Mouse (Mus musculus): ENCODE measurements at regions not wholly inside any gene's neighbourhood (a gene's known extent, or its start where the extent isn't known, plus 50 kb on each side); places are given as distances from the start of the nearest gene placed in this dataset.

- no peak for DNase-seq
These were observed 116.6 kb downstream of the Inhbb start for GRCm38 (mm10) chr1:119305315-119305976.

DNA sequence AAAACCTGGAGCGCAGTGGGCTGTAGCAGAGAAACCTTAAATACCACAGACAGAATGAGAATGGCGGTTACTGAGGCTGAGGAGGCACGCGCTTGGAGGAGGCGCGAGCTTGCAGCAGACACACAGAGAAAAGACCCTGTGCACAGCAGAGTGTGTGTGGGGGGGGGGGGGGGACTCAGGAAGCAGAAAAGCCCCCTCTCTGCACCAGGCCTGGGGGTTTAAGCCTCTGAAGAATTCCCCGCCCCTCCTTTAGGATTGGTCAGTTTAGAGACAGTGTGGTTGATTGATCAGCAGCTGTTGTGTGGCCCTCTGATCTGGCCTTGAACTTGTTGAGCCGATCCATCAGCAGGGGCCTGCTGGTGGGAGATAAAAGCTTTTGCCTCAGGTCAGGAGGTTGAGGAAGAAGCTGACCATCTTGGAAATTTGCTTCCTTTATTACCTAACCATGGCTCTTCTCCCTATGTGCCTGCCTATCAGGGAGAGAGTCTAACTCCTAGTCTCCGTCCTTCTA, 117.5 kb downstream of the Inhbb start:
- DNase-seq: no peak

- DNase-seq: no peak
These were observed 119.6 kb downstream of the Inhbb start for GRCm38 (mm10) chr1:119302349-119302995.

- DNase-seq: no peak
These were observed 120.1 kb downstream of the Inhbb start for GRCm38 (mm10) chr1:119301931-119302330.

- no peak for DNase-seq
These were observed 120.8 kb downstream of the Inhbb start for GRCm38 (mm10) chr1:119301258-119301657.

GRCm38 (mm10) chr1:119299842-119300752, 122.0 kb downstream of the Inhbb start:
- DNase-seq: no peak

DNA sequence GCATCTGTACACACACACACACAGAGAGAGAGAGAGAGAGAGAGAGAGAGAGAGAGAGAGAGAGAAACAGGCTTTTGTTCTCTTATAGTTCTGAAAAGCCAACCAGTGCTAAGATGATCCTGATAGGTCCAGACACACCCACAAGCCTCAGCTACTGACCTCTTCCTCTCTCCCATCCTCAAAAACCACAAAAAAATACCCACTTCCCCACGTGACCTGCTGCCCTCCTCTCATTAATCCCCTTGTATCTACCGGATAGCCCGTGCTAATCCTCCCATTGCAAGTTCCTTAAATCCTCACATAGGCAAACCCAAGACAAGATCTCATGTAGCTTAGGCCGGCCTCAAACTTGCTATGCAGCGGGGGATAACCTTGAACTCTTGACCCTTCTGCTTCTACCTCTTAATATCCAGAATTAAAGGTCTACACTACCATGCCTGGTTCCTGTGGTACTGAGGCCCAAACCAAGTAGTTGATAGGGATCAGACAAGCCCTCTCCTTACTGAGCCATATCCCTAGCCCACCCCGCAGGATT, 123.3 kb downstream of the Inhbb start:
- no peak for DNase-seq

- DNase-seq: no peak
These were observed 126.9 kb downstream of the Inhbb start for GRCm38 (mm10) chr1:119295121-119295520.

GRCm38 (mm10) chr1:119293839-119294238, 128.2 kb downstream of the Inhbb start:
- no peak for DNase-seq

- DNase-seq: no peak
These were observed 129.8 kb downstream of the Inhbb start for GRCm38 (mm10) chr1:119292216-119292615.

GRCm38 (mm10) chr1:119290165-119290916, 131.7 kb downstream of the Inhbb start:
- DNase-seq: no peak

- DNase-seq: no peak
These were observed 132.4 kb downstream of the Inhbb start for GRCm38 (mm10) chr1:119289516-119290164.

DNA sequence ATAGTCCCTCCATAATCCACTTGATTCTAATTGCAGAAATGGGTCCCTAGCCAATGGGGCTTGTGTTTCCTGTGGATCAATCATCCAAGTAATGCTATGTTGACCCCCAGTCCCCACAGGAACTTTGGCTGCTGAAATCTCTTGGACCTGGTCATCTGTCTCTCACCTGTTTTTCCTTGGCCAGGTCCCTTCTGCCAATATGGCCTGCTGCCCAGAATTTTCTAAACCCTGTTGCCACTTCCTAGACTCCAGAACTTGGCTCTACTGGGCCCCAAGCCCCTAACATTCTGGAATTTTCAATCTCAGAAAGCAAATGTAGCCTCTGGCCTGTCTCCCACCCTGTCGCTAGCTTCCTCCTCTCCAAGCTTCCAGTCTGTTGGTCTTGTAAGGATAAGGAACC, 139.6 kb downstream of the Inhbb start:
- no peak for DNase-seq

GRCm38 (mm10) chr1:119279261-119279660, 142.8 kb downstream of the Inhbb start:
- DNase-seq: no peak

GRCm38 (mm10) chr1:119278528-119279201, 143.4 kb downstream of the Inhbb start:
- DNase-seq: no peak

DNA sequence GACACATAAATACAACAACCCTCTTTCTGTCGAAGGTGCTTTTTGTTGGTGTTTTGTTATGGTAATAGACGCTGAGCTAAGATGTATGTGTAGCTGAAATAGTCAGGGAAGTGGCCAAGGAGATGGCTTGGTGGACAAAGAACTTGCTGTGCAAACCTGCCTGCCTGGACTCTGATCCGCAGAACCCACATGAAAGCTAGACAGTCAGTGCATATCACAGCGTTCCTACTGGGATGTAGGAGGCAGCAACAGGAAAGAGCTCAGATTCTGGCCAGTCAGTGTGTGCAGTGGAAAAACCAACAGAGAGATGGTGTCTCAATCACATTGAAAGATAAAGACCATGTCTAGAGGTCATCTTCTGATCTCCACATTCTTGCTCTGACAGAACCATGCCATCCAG, 144.1 kb downstream of the Inhbb start:
- no peak for DNase-seq

DNA sequence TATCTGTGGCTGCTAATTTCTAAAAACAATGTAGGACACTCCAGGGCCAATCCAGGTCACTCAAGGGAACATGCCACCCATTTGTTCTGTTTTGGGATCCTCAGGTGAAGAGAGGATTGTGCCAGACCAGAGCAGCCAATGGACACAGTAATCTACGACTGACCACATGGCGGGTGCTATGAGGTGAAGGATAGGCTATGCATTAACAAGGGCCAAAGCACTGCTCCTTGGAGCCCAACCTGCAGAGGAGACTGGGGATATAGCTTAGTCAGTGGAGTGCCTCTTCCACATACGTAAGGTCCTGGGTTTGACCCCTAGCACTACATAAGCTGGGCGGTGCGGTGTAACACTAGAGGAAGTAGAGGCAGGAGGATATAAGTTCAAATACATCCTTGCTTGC, 156.0 kb downstream of the Inhbb start:
- no peak for DNase-seq

GRCm38 (mm10) chr1:119265192-119265891, 156.7 kb downstream of the Inhbb start:
- DNase-seq: no peak

- DNase-seq: no peak
These were observed 162.6 kb downstream of the Inhbb start for GRCm38 (mm10) chr1:119259455-119259854.

- no peak for DNase-seq
These were observed 165.3 kb downstream of the Inhbb start for GRCm38 (mm10) chr1:119256769-119257168.

- DNase-seq: no peak
These were observed 166.0 kb downstream of the Inhbb start for GRCm38 (mm10) chr1:119256097-119256473.
